9 mouse cellular contexts compared by ENCODE assay signal in the genomic region with DNA sequence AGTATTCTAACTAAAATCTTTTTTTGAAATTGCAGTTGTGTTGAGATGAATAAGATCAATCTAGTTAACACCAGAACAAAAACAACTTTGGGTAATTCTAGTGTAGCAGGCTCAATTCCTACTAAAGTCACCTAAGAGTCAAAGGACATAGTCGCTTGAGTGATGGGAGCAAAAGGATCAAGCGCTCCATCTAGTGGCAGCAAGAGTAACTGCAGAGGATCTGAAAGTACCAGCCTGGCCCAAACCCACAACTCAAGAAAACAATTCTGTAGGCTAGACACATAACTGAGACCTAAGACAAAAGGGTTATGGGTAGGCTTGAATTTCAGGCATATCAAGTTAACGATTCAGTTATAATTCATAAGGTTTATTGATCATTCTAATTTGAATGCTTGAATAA. TPM values are rescaled to one million over a fixed set of nuclear protein-coding genes. Genes with fewer than 3 reads are reported as not detected.
A peak's percentile ranks its signal among the peaks of the same experiment; 100 is the strongest.
DNase-seq lines count a peak whose midpoint lies in the region; ATAC-seq and TF ChIP-seq lines count a peak whose summit lies in the region.
"Had no signal": no experiment of that assay in that cellular context is flagged by ENCODE, and none has a peak within 500 bp of the region (broad histone marks: within the 10 kb centered on the region; RNA-seq: fewer than 3 reads in every experiment).

No protein-coding gene starts in this region.

- 4% methylated on average over 3 of the region's 3 CpGs for WGBS in embryonic facial prominence, embryonic 11.5 days
- 5% methylated on average over 3 of the region's 3 CpGs for WGBS in hindbrain, embryonic 10.5 days
- 5% methylated on average over 3 of the region's 3 CpGs for WGBS in midbrain, embryonic 10.5 days

- no peak overlapping the region for H3K9ac ChIP-seq in embryonic facial prominence, embryonic 11.5 days (replicated peaks; ENCODE audit: low read length)
- H3K9ac ChIP-seq: embryonic facial prominence, embryonic 12.5 days had no signal

- peak; percentile 50 to 56 for DNase-seq in left cerebral cortex, adult 2 months (ENCODE audit: extremely low spot score in 1 of 2, low spot score in 2 of 2)
- DNase-seq in left cerebral cortex, adult 8-10 months (ENCODE audit: low spot score in 2 of 2), result no peak
- DNase-seq in adrenal gland, postnatal 14 days, result peak; percentile 70
- DNase-seq in embryonic facial prominence, embryonic 11.5 days (ENCODE audit: low spot score), result peak; percentile 72
- DNase-seq in hindbrain, embryonic 10.5 days (ENCODE audit: low spot score), result peak; percentile 21
- DNase-seq in layer of hippocampus, postnatal 25 days (ENCODE audit: extremely low spot score in 1 of 2, low spot score in 1 of 2), result peak; percentile 17 to 57
- peak; percentile 33 for DNase-seq in midbrain, embryonic 10.5 days (ENCODE audit: low spot score)
- peak; percentile 14 to 47 for DNase-seq in spleen, postnatal 14 days (ENCODE audit: low spot score in 2 of 2)

- no peak overlapping the region for H3K27ac ChIP-seq in left cerebral cortex, adult 2 months
- H3K27ac ChIP-seq in embryonic facial prominence, embryonic 11.5 days (replicated peaks; ENCODE audit: low read depth, low read length), result no peak overlapping the region
- no peak overlapping the region for H3K27ac ChIP-seq in hindbrain, embryonic 10.5 days
- H3K27ac ChIP-seq in midbrain, embryonic 10.5 days (replicated peaks), result no peak overlapping the region
- H3K27ac ChIP-seq: embryonic facial prominence, embryonic 12.5 days had no signal

- no peaks in the 10 kb centered on the region for H3K36me3 ChIP-seq in embryonic facial prominence, embryonic 11.5 days (replicated peaks; ENCODE audit: control insufficient read depth, insufficient read depth, low read depth, low read length)
- H3K36me3 ChIP-seq in hindbrain, embryonic 10.5 days, result no peaks in the 10 kb centered on the region
- H3K36me3 ChIP-seq in midbrain, embryonic 10.5 days, result no peaks in the 10 kb centered on the region
- H3K36me3 ChIP-seq: embryonic facial prominence, embryonic 12.5 days had no signal

- intact Hi-C loops in left cerebral cortex, adult 2 months (cut with DNase I), result loop anchor here (1.0 kb wide), 1 partner anchor 251 kb away; no protein-coding TSS in a partner anchor

- peak; percentile 99 for TF ChIP-seq CTCF in left cerebral cortex, adult 2 months (IDR thresholded peaks at IDR 0.05)

- H3K4me1 ChIP-seq in embryonic facial prominence, embryonic 11.5 days (ENCODE audit: control insufficient read depth, insufficient read depth, low read length), result no peaks in the 10 kb centered on the region
- H3K4me1 ChIP-seq in hindbrain, embryonic 10.5 days (replicated peaks), result no peaks in the 10 kb centered on the region
- H3K4me1 ChIP-seq in midbrain, embryonic 10.5 days, result no peaks in the 10 kb centered on the region
- H3K4me1 ChIP-seq: embryonic facial prominence, embryonic 12.5 days had no signal

- H3K4me3 ChIP-seq in left cerebral cortex, adult 2 months, result no peak overlapping the region
- H3K4me3 ChIP-seq in embryonic facial prominence, embryonic 11.5 days (ENCODE audit: low read depth, low read length), result no peak overlapping the region
- no peak overlapping the region for H3K4me3 ChIP-seq in hindbrain, embryonic 10.5 days
- H3K4me3 ChIP-seq in midbrain, embryonic 10.5 days, result no peak overlapping the region
- H3K4me3 ChIP-seq: embryonic facial prominence, embryonic 12.5 days had no signal

- no peaks in the 10 kb centered on the region for H3K9me3 ChIP-seq in embryonic facial prominence, embryonic 11.5 days (replicated peaks; ENCODE audit: control insufficient read depth, low read length)
- no peaks in the 10 kb centered on the region for H3K9me3 ChIP-seq in hindbrain, embryonic 10.5 days
- H3K9me3 ChIP-seq in midbrain, embryonic 10.5 days (replicated peaks), result no peaks in the 10 kb centered on the region
- H3K9me3 ChIP-seq: embryonic facial prominence, embryonic 12.5 days had no signal

- no peak for ATAC-seq in embryonic facial prominence, embryonic 11.5 days (replicated peaks; ENCODE audit: insufficient number of reproducible peaks, low FRiP score, low TSS enrichment, low read depth)

- H3K27me3 ChIP-seq in embryonic facial prominence, embryonic 11.5 days (ENCODE audit: control insufficient read depth, insufficient read depth, low read length), result no peaks in the 10 kb centered on the region
- H3K27me3 ChIP-seq in hindbrain, embryonic 10.5 days (ENCODE audit: insufficient read depth, poor library complexity, severe bottlenecking), result no peaks in the 10 kb centered on the region
- no peaks in the 10 kb centered on the region for H3K27me3 ChIP-seq in midbrain, embryonic 10.5 days (ENCODE audit: low read depth, poor library complexity, severe bottlenecking)
- H3K27me3 ChIP-seq: embryonic facial prominence, embryonic 12.5 days had no signal

- no peak overlapping the region for H3K4me2 ChIP-seq in embryonic facial prominence, embryonic 11.5 days (ENCODE audit: low read depth, low read length)
- H3K4me2 ChIP-seq: embryonic facial prominence, embryonic 12.5 days had no signal

RNA-seq across cellular contexts. Expression of a gene that starts 20.9 kb away (rescaled TPM):
- 100 to 1,000 TPM; 101 to 126 TPM for total RNA-seq in left cerebral cortex, adult 2 months (2021)
- 100 to 1,000 TPM in 3 of 4 experiments, 10 to 100 TPM in 1; 81.4 to 115 (median 110) TPM for total RNA-seq in left cerebral cortex, adult 8-10 months (2022)
- total RNA-seq in adrenal gland, postnatal 14 days (2021), result 120 and 123 TPM in 2 replicates
- 5.5 and 5.8 TPM in 2 replicates for polyA plus RNA-seq in embryonic facial prominence, embryonic 11.5 days (2014; fragmentation: Nextera tagmentation; extraction: Ambion mirVana)
- polyA plus RNA-seq in hindbrain, embryonic 10.5 days (2016; fragmentation: Nextera tagmentation; extraction: Ambion mirVana), result 6.2 and 7.2 TPM in 2 replicates
- 100 to 1,000 TPM in 1 of 2 experiments, 10 to 100 TPM in 1; 89.5 to 101 TPM for total RNA-seq in layer of hippocampus, postnatal 25 days (2021)
- polyA plus RNA-seq in midbrain, embryonic 10.5 days (2016; fragmentation: Nextera tagmentation; extraction: Ambion mirVana), result 5.7 and 6.9 TPM in 2 replicates

RNA-seq across cellular contexts. Expression of a gene that starts 57.8 kb away (rescaled TPM):
- under 1 TPM in 1 of 2 experiments, not detected in 1; 0.16 TPM for total RNA-seq in left cerebral cortex, adult 2 months (2021)
- total RNA-seq in left cerebral cortex, adult 8-10 months (2022), result not detected
- total RNA-seq in adrenal gland, postnatal 14 days (2021), result not detected in 2 replicates
- polyA plus RNA-seq in embryonic facial prominence, embryonic 11.5 days (2014; fragmentation: Nextera tagmentation; extraction: Ambion mirVana), result not detected in 2 replicates
- polyA plus RNA-seq in hindbrain, embryonic 10.5 days (2016; fragmentation: Nextera tagmentation; extraction: Ambion mirVana), result not detected in 2 replicates
- under 1 TPM in 1 of 2 experiments, not detected in 1; 0.14 TPM for total RNA-seq in layer of hippocampus, postnatal 25 days (2021)
- polyA plus RNA-seq in midbrain, embryonic 10.5 days (2016; fragmentation: Nextera tagmentation; extraction: Ambion mirVana), result not detected in 2 replicates
- polyA plus RNA-seq: embryonic facial prominence, embryonic 12.5 days had no signal

Comparison
In these comparisons a context has a peak if more than half of its experiments do, and no peak if none do; other contexts are left out.
1. DNase-seq: peak in left cerebral cortex, adult 2 months (2 of 2), adrenal gland, postnatal 14 days (single experiment), embryonic facial prominence, embryonic 11.5 days (single experiment), hindbrain, embryonic 10.5 days (single experiment), layer of hippocampus, postnatal 25 days (2 of 2), midbrain, embryonic 10.5 days (single experiment) and spleen, postnatal 14 days (2 of 2); none in left cerebral cortex, adult 8-10 months (0 of 2).